Mouse (Mus musculus) MEL (cell line): ENCODE data around the gene Prss27. TPM values are rescaled to one million over a fixed set of nuclear protein-coding genes. Genes with fewer than 3 reads are reported as not detected.

Source experiments
- DNase-seq: peaks from one replicate; pipeline ENCODE4 v3.0.0; 2011; ENCODE audit warnings: low read depth, low spot score
- H3K27ac ChIP-seq: 2 replicates; pipeline ENCODE4 v1.5.1; 2012; ENCODE audit warnings: low read depth, mild to moderate bottlenecking, control low read depth, low read length, moderate library complexity; ENCODE audit not compliant: control insufficient read depth
- H3K27me3 ChIP-seq, 2 experiments: fragments of 150-350 bp in 1 of 2; sonication (generic) in 1 of 2; 2 replicates each; pipeline ENCODE4 v1.6.1; 2012; ENCODE audit warnings: low read length in 2 of 2, mild to moderate bottlenecking in 2 of 2, improper control_type of control experiment in 1 of 2, moderate library complexity in 1 of 2; ENCODE audit not compliant: insufficient read depth in 2 of 2, control insufficient read depth in 1 of 2
- H3K36me3 ChIP-seq, 2 experiments: 2 replicates each; pipeline ENCODE4 v1.6.1; 2012 to 2014; ENCODE audit warnings: low read length in 2 of 2, improper control_type of control experiment in 1 of 2, inconsistent platforms in 1 of 2, mild to moderate bottlenecking in 1 of 2; ENCODE audit not compliant: insufficient read depth in 2 of 2, control insufficient read depth in 1 of 2
- H3K4me1 ChIP-seq, 2 experiments: fragments of 150-350 bp in 1 of 2; sonication (generic) in 1 of 2; 2 replicates each; pipeline ENCODE4 v1.6.1; 2012; ENCODE audit warnings: low read length in 2 of 2, improper control_type of control experiment in 1 of 2, mild to moderate bottlenecking in 1 of 2; ENCODE audit not compliant: insufficient read depth in 2 of 2, control insufficient read depth in 1 of 2
- H3K4me3 ChIP-seq, 2 experiments: fragments of 150-350 bp in 1 of 2; sonication (generic) in 1 of 2; 2 replicates each; pipeline ENCODE4 v1.5.1; 2012; ENCODE audit warnings: low read depth in 2 of 2, low read length in 2 of 2, mild to moderate bottlenecking in 2 of 2, moderate library complexity in 2 of 2, control low read depth in 1 of 2, improper control_type of control experiment in 1 of 2; ENCODE audit not compliant: control insufficient read depth in 1 of 2, insufficient read depth in 1 of 2
- H3K79me2 ChIP-seq: 2 replicates; pipeline ENCODE4 v1.6.1; 2012; ENCODE audit warnings: mild to moderate bottlenecking, low read length, moderate library complexity; ENCODE audit not compliant: control insufficient read depth, poor library complexity, insufficient read depth
- H3K9ac ChIP-seq: 2 replicates; pipeline ENCODE4 v1.6.1; 2012; ENCODE audit warnings: low read depth, mild to moderate bottlenecking, control low read depth, low read length, moderate library complexity; ENCODE audit not compliant: control insufficient read depth, poor library complexity, severe bottlenecking
- H3K9me3 ChIP-seq: fragments of 150-350 bp; sonication (generic); replicated peaks from 2 replicates; pipeline ENCODE4 v1.6.1; 2012; ENCODE audit warnings: mild to moderate bottlenecking, low read length, improper control_type of control experiment, moderate library complexity; ENCODE audit not compliant: insufficient read depth
- CTCF ChIP-seq, 3 experiments: IDR thresholded peaks in 2 of 3; conservative IDR thresholded peaks in 1 of 3; 2 replicates each; pipeline ENCODE4 v1.5.1; 2011 to 2012; ENCODE audit warnings: low read length in 3 of 3, low read depth in 2 of 3, mild to moderate bottlenecking in 2 of 3, improper control_type of control experiment in 1 of 3, inconsistent platforms in 1 of 3, mixed read lengths in 1 of 3, moderate library complexity in 1 of 3; ENCODE audit not compliant: control insufficient read depth in 1 of 3, insufficient read depth in 1 of 3, poor library complexity in 1 of 3, severe bottlenecking in 1 of 3
- EP300 ChIP-seq, 2 experiments: IDR thresholded peaks; 2 replicates each; pipeline ENCODE4 v1.6.1; 2011; ENCODE audit warnings: improper control_type of control experiment in 2 of 2, low read length in 2 of 2, low read depth in 1 of 2, mild to moderate bottlenecking in 1 of 2
- ETS1 ChIP-seq: IDR thresholded peaks from 2 replicates; pipeline ENCODE4 v1.6.1; 2012; ENCODE audit warnings: low read depth, mild to moderate bottlenecking, inconsistent platforms, low read length, improper control_type of control experiment, moderate library complexity
- KAT2A ChIP-seq: conservative IDR thresholded peaks from 2 replicates; pipeline ENCODE4 v1.6.1; 2012; ENCODE audit warnings: low read depth, low read length, improper control_type of control experiment, inconsistent platforms
- MAX ChIP-seq: IDR thresholded peaks from 2 replicates; pipeline ENCODE4 v1.6.1; 2011; ENCODE audit warnings: low read length, improper control_type of control experiment
- MAZ ChIP-seq: IDR thresholded peaks from 2 replicates; pipeline ENCODE4 v1.6.1; 2012; ENCODE audit warnings: low read depth, mild to moderate bottlenecking, inconsistent platforms, low read length, improper control_type of control experiment
- MEF2A ChIP-seq: IDR thresholded peaks from 2 replicates; pipeline ENCODE4 v1.6.1; 2014; ENCODE audit warnings: low read depth, mild to moderate bottlenecking, inconsistent platforms, low read length, improper control_type of control experiment; ENCODE audit not compliant: poor library complexity, insufficient replicate concordance, severe bottlenecking; ENCODE audit errors: extremely low read depth
- MXI1 ChIP-seq: IDR thresholded peaks from 2 replicates; pipeline ENCODE4 v1.6.1; 2011; ENCODE audit warnings: mild to moderate bottlenecking, low read depth, low read length, improper control_type of control experiment
- POLR2A ChIP-seq, 2 experiments: IDR thresholded peaks; 2 replicates each; pipeline ENCODE4 v1.6.1; 2011 to 2012; ENCODE audit warnings: low read length in 2 of 2, mild to moderate bottlenecking in 2 of 2, control low read depth in 1 of 2, improper control_type of control experiment in 1 of 2, low read depth in 1 of 2, moderate library complexity in 1 of 2; ENCODE audit not compliant: control insufficient read depth in 1 of 2, insufficient read depth in 1 of 2, poor library complexity in 1 of 2
- RAD21 ChIP-seq: IDR thresholded peaks from 2 replicates; pipeline ENCODE4 v1.6.1; 2011; ENCODE audit warnings: mild to moderate bottlenecking, low read depth, low read length, improper control_type of control experiment
- RCOR1 ChIP-seq: IDR thresholded peaks from 2 replicates; pipeline ENCODE4 v1.6.1; 2012; ENCODE audit warnings: low read depth, mild to moderate bottlenecking, inconsistent platforms, low read length, improper control_type of control experiment
- SIN3A ChIP-seq: IDR thresholded peaks from 2 replicates; pipeline ENCODE4 v1.6.1; 2012; ENCODE audit warnings: low read length, improper control_type of control experiment, inconsistent platforms
- TAL1 ChIP-seq: IDR thresholded peaks from 2 replicates; pipeline ENCODE4 v1.6.1; 2012; ENCODE audit warnings: mild to moderate bottlenecking, inconsistent platforms, low read length, moderate library complexity, mixed read lengths
- TBP ChIP-seq: IDR thresholded peaks from 2 replicates; pipeline ENCODE4 v1.8.0; 2011; ENCODE audit warnings: low read depth, low read length, improper control_type of control experiment
- TCF12 ChIP-seq: IDR thresholded peaks from 2 replicates; pipeline ENCODE4 v1.6.1; 2014; ENCODE audit warnings: low read depth, mild to moderate bottlenecking, inconsistent platforms, low read length, improper control_type of control experiment, moderate library complexity
- USF1 ChIP-seq: IDR thresholded peaks from 2 replicates; pipeline ENCODE4 v1.6.1; 2014; ENCODE audit warnings: low read depth, mild to moderate bottlenecking, inconsistent platforms, low read length, improper control_type of control experiment, moderate library complexity
- USF2 ChIP-seq, 2 experiments: IDR thresholded peaks; 2 replicates each; pipeline ENCODE4 v1.6.1; 2011 to 2012; ENCODE audit warnings: improper control_type of control experiment in 2 of 2, low read length in 2 of 2, borderline replicate concordance in 1 of 2, inconsistent platforms in 1 of 2, low read depth in 1 of 2, mild to moderate bottlenecking in 1 of 2; ENCODE audit not compliant: insufficient read depth in 1 of 2
- ZMIZ1 ChIP-seq: IDR thresholded peaks from 2 replicates; pipeline ENCODE4 v1.6.1; 2012; ENCODE audit warnings: low read depth, mild to moderate bottlenecking, inconsistent platforms, low read length, improper control_type of control experiment, moderate library complexity
- polyA plus RNA-seq, 2 experiments: library from polyadenylated mRNA; stranded (reverse) in 1 of 2; unstranded in 1 of 2; fragments of >175 nt in 1 of 2; fragments of >200 nt in 1 of 2; gene quantifications; 2 replicates each; pipeline versions ENCODE4 v1.2.1 to v1.2.4; 2012; ENCODE audit warnings: low replicate concordance in 2 of 2, low read depth in 1 of 2; ENCODE audit not compliant: insufficient read length in 2 of 2, insufficient read depth in 1 of 2, missing spikeins in 1 of 2
- total RNA-seq: library from RNA; depleted of rRNA; stranded (reverse); fragments of 300-350 nt; gene quantifications from 2 replicates; pipeline ENCODE4 v1.2.3, GENCODE M21; 2012

Gene Prss27
- total and polyA plus RNA-seq, 3 experiments, result not detected

GRCm38 (mm10) chr17:23998383-23998782 lies 39.6 kb upstream of the Prss27 start:
- no peaks in the 10 kb centered on the region for H3K9me3 ChIP-seq
- H3K4me3 ChIP-seq, result no peak overlapping the region
- H3K36me3 ChIP-seq, result no peaks in the 10 kb centered on the region
- no peak overlapping the region for H3K27ac ChIP-seq
- no peaks in the 10 kb centered on the region; a peak in 1 of 4 replicates for H3K27me3 ChIP-seq
- no peak for DNase-seq
- H3K79me2 ChIP-seq, result no peaks in the 10 kb centered on the region
- no peak overlapping the region for H3K9ac ChIP-seq
- 0 out of 4 replicates have a peak, but pooled peaks cover 0 to 8% of the 10 kb centered on the region in 2 experiments for H3K4me1 ChIP-seq
- no peak for TF ChIP-seq RAD21
- no peak for TF ChIP-seq CTCF (IDR thresholded peaks at IDR 0.05 in 2 of 3, conservative IDR thresholded peaks at IDR 0.05 in 1 of 3; ENCODE audit: control insufficient read depth in 1 of 3, insufficient read depth in 1 of 3, low read depth in 2 of 3, low read length in 3 of 3, poor library complexity in 1 of 3, severe bottlenecking in 1 of 3)
- TF ChIP-seq USF2 (IDR thresholded peaks at IDR 0.05; ENCODE audit: borderline replicate concordance in 1 of 2, insufficient read depth in 1 of 2, low read depth in 1 of 2, low read length in 2 of 2), result no peak
- TF ChIP-seq USF1, result no peak
- no peak for TF ChIP-seq POLR2A (IDR thresholded peaks at IDR 0.05; ENCODE audit: control insufficient read depth in 1 of 2, insufficient read depth in 1 of 2, low read depth in 1 of 2, low read length in 2 of 2, poor library complexity in 1 of 2)
- no peak for TF ChIP-seq MAZ
- no peak for TF ChIP-seq ZMIZ1

- Histone ChIP-seq H3K4me3 (no peak overlapping the region), H3K36me3 (no peaks in the 10 kb centered on the region), H3K27me3 (no peaks in the 10 kb centered on the region; a peak in 1 of 4 replicates), H3K79me2 (no peaks in the 10 kb centered on the region), H3K9ac (no peak overlapping the region), H3K9me3 (no peaks in the 10 kb centered on the region), H3K27ac (no peak overlapping the region), H3K4me1 (0 out of 4 replicates have a peak, but pooled peaks cover 0 to 8% of the 10 kb centered on the region in 2 experiments)
- TF ChIP-seq ZMIZ1 (no peak), SIN3A (peak; percentile 37; the same call in 1 of the 2 replicates), TAL1 (peak; percentile 42), TCF12 (peak; percentile 62; the same call in 1 of the 2 replicates), KAT2A (no peak), MEF2A (no peak), MAZ (no peak), ETS1 (peak; percentile 78), RAD21 (no peak), MAX (peak; percentile 45; the same call in 1 of the 2 replicates), TBP (peak; percentile 44; the same call in 1 of the 2 replicates), EP300 (IDR thresholded peaks at IDR 0.05; ENCODE audit: low read depth in 1 of 2, low read length in 2 of 2) (peak; percentile 61 to 65; a peak in 3 of 4 replicates), MXI1 (0 out of 2 replicates have a peak, but pooled peaks have one; percentile 38), RCOR1 (no peak)
- peak; percentile 69 for DNase-seq
Measured at GRCm38 (mm10) chr17:24000404-24000803, 37.5 kb upstream of the Prss27 start.
